Mouse (Mus musculus) retina, postnatal 7 days (tissue): Measurements from ENCODE around the gene Dnal1.

Experiments used
- DNase-seq: peaks from one replicate; pipeline ENCODE4 v3.0.0-alpha.2; 2012; ENCODE audit warnings: low read depth, low spot score

The Dnal1 gene

GRCm38 (mm10) chr12:84126899-84127298 is 12.7 kb downstream of the Dnal1 start:
- DNase-seq, result no peak

GRCm38 (mm10) chr12:84128576-84128975 is 14.4 kb downstream of the Dnal1 start:
- DNase-seq, result no peak

- no peak for DNase-seq
Observed at GRCm38 (mm10) chr12:84129931-84130330, 15.8 kb downstream of the Dnal1 start.

- DNase-seq, result no peak
Observed at GRCm38 (mm10) chr12:84132265-84132664, 18.1 kb downstream of the Dnal1 start.

- no peak for DNase-seq
Observed at GRCm38 (mm10) chr12:84137131-84137530, 23.0 kb downstream of the Dnal1 start.

GRCm38 (mm10) chr12:84140135-84140534 is 26.0 kb downstream of the Dnal1 start:
- DNase-seq, result no peak

- no peak for DNase-seq
Observed at GRCm38 (mm10) chr12:84141271-84141670, 27.1 kb downstream of the Dnal1 start.

- no peak for DNase-seq
Observed at GRCm38 (mm10) chr12:84142281-84143050, 28.3 kb downstream of the Dnal1 start.

- DNase-seq, result peak; percentile 65
Observed at GRCm38 (mm10) chr12:84147954-84148621, 33.9 kb downstream of the Dnal1 start, which contains the start of gene Pnma1. Gene Pnma1, minus strand, starts transcription at chr12:84148489.

GRCm38 (mm10) chr12:84148622-84149012 is 34.5 kb downstream of the Dnal1 start:
- DNase-seq, result no peak

GRCm38 (mm10) chr12:84149971-84150370 is 35.8 kb downstream of the Dnal1 start:
- no peak for DNase-seq

GRCm38 (mm10) chr12:84150976-84151375 is 36.8 kb downstream of the Dnal1 start:
- no peak for DNase-seq

- DNase-seq, result no peak
Observed at GRCm38 (mm10) chr12:84151911-84152310, 37.7 kb downstream of the Dnal1 start.

- DNase-seq, result no peak
Observed at GRCm38 (mm10) chr12:84152352-84153190, 38.4 kb downstream of the Dnal1 start.

- DNase-seq, result no peak
Observed at GRCm38 (mm10) chr12:84153414-84153813, 39.2 kb downstream of the Dnal1 start.

- peak; percentile 20 for DNase-seq
Observed at GRCm38 (mm10) chr12:84154786-84155522, 40.8 kb downstream of the Dnal1 start.

- no peak for DNase-seq
Observed at GRCm38 (mm10) chr12:84155523-84155871, 41.3 kb downstream of the Dnal1 start.

- no peak for DNase-seq
Observed at GRCm38 (mm10) chr12:84156210-84156609, 42.0 kb downstream of the Dnal1 start.

GRCm38 (mm10) chr12:84158156-84158555 is 44.0 kb downstream of the Dnal1 start:
- DNase-seq, result no peak

- DNase-seq, result no peak
Observed at GRCm38 (mm10) chr12:84160491-84160890, 46.3 kb downstream of the Dnal1 start.

- DNase-seq, result no peak
Observed at GRCm38 (mm10) chr12:84161116-84161515, 47.0 kb downstream of the Dnal1 start.
